Mouse (Mus musculus) cerebellum, adult 2 months (tissue): ENCODE results near the gene Them4.

Experiments
- CTCF ChIP-seq: fragments of 200-500 bp; IDR thresholded peaks from 2 replicates; pipeline ENCODE4 v1.5.1; 2011; ENCODE audit warnings: low read depth, mild to moderate bottlenecking, control low read depth, low read length, moderate library complexity, borderline replicate concordance; ENCODE audit not compliant: insufficient read depth
- POLR2A ChIP-seq: fragments of 200-500 bp; IDR thresholded peaks from 2 replicates; pipeline ENCODE4 v1.6.1; 2011; ENCODE audit warnings: low read length, control low read depth, borderline replicate concordance; ENCODE audit not compliant: insufficient read depth

DNA sequence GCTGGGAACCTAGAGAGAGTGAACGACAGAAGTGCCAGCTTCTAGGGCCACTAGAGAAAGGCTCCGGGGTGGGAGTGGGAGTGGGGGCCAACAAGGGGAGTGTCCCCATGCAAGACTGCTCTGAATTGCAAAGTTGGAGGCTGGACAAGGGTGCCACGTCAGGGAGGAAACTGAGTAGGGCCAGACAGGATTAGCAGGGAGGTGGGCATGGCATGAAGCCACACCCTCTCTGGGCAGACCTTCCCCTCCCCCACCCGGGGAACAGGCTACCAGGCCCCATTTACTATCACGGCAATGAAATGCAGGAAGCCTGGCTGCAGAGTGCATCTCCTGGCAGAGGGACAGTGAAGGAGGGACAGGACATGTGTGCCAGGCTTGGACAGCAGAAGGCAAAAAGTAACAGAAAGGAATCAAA is 63.7 kb downstream of the Them4 start:
- TF ChIP-seq CTCF (no peak), POLR2A (no peak)
